Comparison of ENCODE assay signal across 10 mouse cellular contexts in genomic region chr4:58374141-58374870, GRCm38 (mm10).
DNase-seq lines count a peak whose midpoint lies in the region; ATAC-seq and TF ChIP-seq lines count a peak whose summit lies in the region.
"Had no signal": no experiment of that assay in that cellular context is flagged by ENCODE, and none has a peak within 500 bp of the region (broad histone marks: within the 10 kb centered on the region; RNA-seq: fewer than 3 reads in every experiment).

No protein-coding gene starts in this region.

- peak; percentile 44 to 62 for DNase-seq in heart, adult 18-20 months
- no peak for DNase-seq in heart, embryonic 10.5 days (ENCODE audit: low spot score)
- peak; percentile 74 for DNase-seq in adipocyte (ENCODE audit: low spot score)
- peak; percentile 82 to 91 for DNase-seq in cerebellum, postnatal 25 days
- DNase-seq in layer of hippocampus, adult 9-11 months: peak; percentile 42
- no peak for DNase-seq in thymus, postnatal 0 days (ENCODE audit: low spot score)
- DNase-seq in liver, postnatal 0 days: no peak

- no peaks in the 10 kb centered on the region for H3K9me3 ChIP-seq in heart, embryonic 10.5 days
- no peaks in the 10 kb centered on the region for H3K9me3 ChIP-seq in liver, postnatal 0 days (ENCODE audit: low read length)
- H3K9me3 ChIP-seq: embryonic facial prominence, embryonic 13.5 days had no signal

- H3K4me2 ChIP-seq in liver, postnatal 0 days (ENCODE audit: low read depth, low read length): no peak overlapping the region
- H3K4me2 ChIP-seq: embryonic facial prominence, embryonic 13.5 days had no signal

- H3K27ac ChIP-seq in heart, embryonic 10.5 days: no peak overlapping the region
- no peak overlapping the region for H3K27ac ChIP-seq in liver, postnatal 0 days (ENCODE audit: low read depth)
- H3K27ac ChIP-seq: embryonic facial prominence, embryonic 13.5 days; macrophage had no signal

- H3K36me3 ChIP-seq in heart, embryonic 10.5 days: no peaks in the 10 kb centered on the region
- H3K36me3 ChIP-seq in liver, postnatal 0 days (replicated peaks; ENCODE audit: insufficient read depth, low read length): no peaks in the 10 kb centered on the region
- H3K36me3 ChIP-seq: embryonic facial prominence, embryonic 13.5 days had no signal

- H3K9ac ChIP-seq in liver, postnatal 0 days (replicated peaks): no peak overlapping the region
- H3K9ac ChIP-seq: embryonic facial prominence, embryonic 13.5 days had no signal

- H3K4me3 ChIP-seq in heart, embryonic 10.5 days: no peak overlapping the region
- no peak overlapping the region for H3K4me3 ChIP-seq in liver, postnatal 0 days (ENCODE audit: low read depth, low read length)
- H3K4me3 ChIP-seq: embryonic facial prominence, embryonic 13.5 days had no signal

- no peak for TF ChIP-seq EP300 in liver, postnatal 0 days (IDR thresholded peaks at IDR 0.05; ENCODE audit: low read depth)

- ATAC-seq in liver, postnatal 0 days: no peak
- ATAC-seq in inflammation-experienced regulatory T-cells, adult 6 months: no peak

- no peak for TF ChIP-seq CTCF in liver, postnatal 0 days (IDR thresholded peaks at IDR 0.05; ENCODE audit: low read depth)

- no peaks in the 10 kb centered on the region for H3K4me1 ChIP-seq in heart, embryonic 10.5 days
- no peaks in the 10 kb centered on the region for H3K4me1 ChIP-seq in liver, postnatal 0 days (ENCODE audit: insufficient read depth)
- H3K4me1 ChIP-seq: embryonic facial prominence, embryonic 13.5 days had no signal

- WGBS in heart, embryonic 10.5 days: 87% methylated on average over 7 of the region's 7 CpGs
- WGBS in liver, postnatal 0 days (ENCODE audit: insufficient replicate concordance): 80% methylated on average over 7 of the region's 7 CpGs

- no peaks in the 10 kb centered on the region for H3K27me3 ChIP-seq in heart, embryonic 10.5 days (ENCODE audit: insufficient read depth, poor library complexity, severe bottlenecking)
- H3K27me3 ChIP-seq in liver, postnatal 0 days (ENCODE audit: insufficient read depth, low read length): no peaks in the 10 kb centered on the region
- H3K27me3 ChIP-seq: embryonic facial prominence, embryonic 13.5 days had no signal

Comparison
In these comparisons a context has a peak if more than half of its experiments do, and no peak if none do; other contexts are left out.
1. DNase-seq: peak in heart, adult 18-20 months (2 of 2), adipocyte (single experiment), cerebellum, postnatal 25 days (2 of 2) and layer of hippocampus, adult 9-11 months (single experiment); none in heart, embryonic 10.5 days (single experiment), thymus, postnatal 0 days (single experiment) and liver, postnatal 0 days (single experiment).